ENCODE assay signal across 5 mouse cellular contexts in the genomic region with DNA sequence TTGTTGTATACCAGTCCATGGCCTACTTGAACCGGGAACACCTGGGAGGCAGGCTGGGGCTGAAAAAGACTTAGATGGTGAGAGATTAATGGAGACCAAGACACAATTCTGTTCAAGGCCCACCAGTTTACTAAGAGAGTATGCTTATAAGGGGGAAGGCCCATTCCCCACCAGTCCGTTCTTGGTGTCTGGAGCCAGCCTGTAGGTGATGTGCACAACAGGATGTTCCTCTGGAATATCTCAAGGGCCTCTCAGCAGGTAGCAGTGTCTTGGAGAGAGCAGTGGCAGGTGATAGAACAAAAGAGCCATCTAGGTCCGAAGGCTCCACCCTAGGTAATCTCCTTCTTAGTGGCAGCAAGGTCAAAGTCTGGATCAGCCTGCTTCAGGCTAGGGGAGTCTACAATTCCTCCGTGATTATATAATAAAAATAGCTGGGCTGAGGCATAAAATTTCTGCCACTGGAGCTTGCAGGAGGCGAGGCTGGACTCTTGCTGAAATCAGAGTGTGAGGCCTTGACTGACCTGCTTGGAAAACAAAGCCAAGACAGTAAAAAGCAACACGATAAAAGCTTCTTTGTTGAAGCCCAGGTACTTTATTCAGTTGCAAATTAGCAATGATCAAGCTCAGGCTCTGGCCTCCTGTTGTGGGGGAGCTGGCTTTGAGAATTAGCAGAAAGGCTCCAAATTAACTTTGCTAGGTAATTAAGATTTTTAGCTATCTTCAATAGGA.
DNase-seq lines count a peak whose midpoint lies in the region; TF ChIP-seq lines count a peak whose summit lies in the region.
"Not testable (repeated sequence)": the region's sequence is repeated elsewhere in the genome, so short reads cannot be mapped to it uniquely, and the experiment has no call there.

No protein-coding gene starts in this region.

- not testable (repeated sequence) for TF ChIP-seq CTCF in ES-Bruce4 (IDR thresholded peaks at IDR 0.05; ENCODE audit: low read depth, low read length)

- H3K9me3 ChIP-seq in ES-Bruce4 (replicated peaks; ENCODE audit: control insufficient read depth, insufficient read depth, low read length, poor library complexity, severe bottlenecking) (peaks cover 30% of the 10 kb centered on the region), ES-E14 (ENCODE audit: control insufficient read depth, insufficient read depth, low read depth, low read length) (peaks cover 11% of the 10 kb centered on the region)

- H3K27me3 ChIP-seq in ES-Bruce4 (ENCODE audit: control insufficient read depth, insufficient read depth, low read length, poor library complexity, severe bottlenecking): not testable (repeated sequence)

- DNase-seq in ES-CJ7 (ENCODE audit: low read depth, low spot score) (peak; percentile 91), ES-E14 (ENCODE audit: low read depth, low spot score) (peak; percentile 69), R1 (ENCODE audit: low read depth, low spot score) (peak; percentile 96), ZHBTc4 (ENCODE audit: low read depth, low spot score) (peak; percentile 92)

- in situ Hi-C loops in ES-E14 (cut with MboI; ENCODE audit: low sequenced_read_pairs in 2 of 2, unreplicated experiment in 2 of 2): not testable (repeated sequence)

- H3K4me3 ChIP-seq in ES-Bruce4 (ENCODE audit: low read depth, low read length): not testable (repeated sequence)
- H3K4me3 ChIP-seq in ES-E14 (ENCODE audit: insufficient read depth in 1 of 2, low read depth in 1 of 2, low read length in 2 of 2, poor library complexity in 1 of 2, severe bottlenecking in 1 of 2): 0 out of 4 replicates have a peak overlapping the region, but pooled peaks of 1 of the 2 experiments have one; percentile 0

- not testable (repeated sequence) for H3K9ac ChIP-seq in ES-Bruce4 (ENCODE audit: low read depth, poor library complexity, severe bottlenecking)
- H3K9ac ChIP-seq in ES-E14 (ENCODE audit: insufficient read depth, low read depth, low read length, poor library complexity, severe bottlenecking): peak overlapping the region; percentile 31

- not testable (repeated sequence) for TF ChIP-seq EP300 in ES-Bruce4 (IDR thresholded peaks at IDR 0.05; ENCODE audit: insufficient read depth, low read depth, low read length)

- H3K27ac ChIP-seq in ES-Bruce4 (ENCODE audit: insufficient read depth, low read length): peak overlapping the region; percentile 53
- H3K27ac ChIP-seq in ES-E14 (ENCODE audit: insufficient read depth, low read depth, low read length, poor library complexity, severe bottlenecking): peak overlapping the region; percentile 95

- not testable (repeated sequence) for H3K36me3 ChIP-seq in ES-Bruce4 (ENCODE audit: control insufficient read depth, insufficient read depth, low read length, poor library complexity, severe bottlenecking); ES-E14 (ENCODE audit: control insufficient read depth, insufficient read depth, low read length, poor library complexity, severe bottlenecking)

- TF ChIP-seq POLR2A in ES-Bruce4 (IDR thresholded peaks at IDR 0.05; ENCODE audit: insufficient read depth, low read length): not testable (repeated sequence)

- not testable (repeated sequence) for H3K4me1 ChIP-seq in ES-Bruce4 (ENCODE audit: control insufficient read depth, insufficient read depth, low read length); ES-E14 (ENCODE audit: control insufficient read depth in 2 of 2, insufficient read depth in 2 of 2, low read length in 2 of 2, poor library complexity in 1 of 2)
